Mouse (Mus musculus) cerebellum, adult (tissue): ENCODE data around the gene Ms4a4b.
"Not testable (repeated sequence)": the region's sequence is repeated elsewhere in the genome, so short reads cannot be mapped to it uniquely, and the experiment has no call there.

Experiments
- ATAC-seq: cut with Nextera tagmentation; 2 replicates; pipeline ENCODE4 v1.9.2; 2017; ENCODE audit warnings: mild to moderate bottlenecking, moderate library complexity, mixed read lengths; ENCODE audit not compliant: insufficient number of reproducible peaks, low FRiP score, low TSS enrichment

Ms4a4b gene

GRCm38 (mm10) chr19:11443338-11443737 is at the start of gene Ms4a4b:
Gene Ms4a4b, plus strand, starts transcription at chr19:11443553.
- no peak for ATAC-seq

GRCm38 (mm10) chr19:11395769-11396168 is 47.6 kb upstream of the Ms4a4b start:
- no peak for ATAC-seq

- ATAC-seq = no peak
Observed at GRCm38 (mm10) chr19:11404527-11404926, 38.8 kb upstream of the Ms4a4b start, which contains the start of gene Ms4a4c. Gene Ms4a4c, plus strand, starts transcription at chr19:11404770.

- ATAC-seq = no peak
Observed at GRCm38 (mm10) chr19:11407428-11407827, 35.9 kb upstream of the Ms4a4b start.

GRCm38 (mm10) chr19:11408591-11408990 is 34.8 kb upstream of the Ms4a4b start:
- ATAC-seq = no peak

GRCm38 (mm10) chr19:11411640-11412039 is 31.7 kb upstream of the Ms4a4b start:
- ATAC-seq = no peak

GRCm38 (mm10) chr19:11414084-11414483 is 29.3 kb upstream of the Ms4a4b start:
- no peak for ATAC-seq

- no peak for ATAC-seq
Observed at GRCm38 (mm10) chr19:11415581-11415980, 27.8 kb upstream of the Ms4a4b start.

GRCm38 (mm10) chr19:11418865-11419264 is 24.5 kb upstream of the Ms4a4b start:
- ATAC-seq = not testable (repeated sequence)

- not testable (repeated sequence) for ATAC-seq
Observed at GRCm38 (mm10) chr19:11431209-11431608, 12.1 kb upstream of the Ms4a4b start.

- no peak for ATAC-seq
Observed at GRCm38 (mm10) chr19:11435058-11435834, 8.1 kb upstream of the Ms4a4b start.

- no peak for ATAC-seq
Observed at GRCm38 (mm10) chr19:11443964-11444363, 611 bp downstream of the Ms4a4b start.

- ATAC-seq = no peak
Observed at GRCm38 (mm10) chr19:11447238-11447637, 3.9 kb downstream of the Ms4a4b start.

GRCm38 (mm10) chr19:11459041-11459440 is 15.7 kb downstream of the Ms4a4b start:
- ATAC-seq = not testable (repeated sequence)

GRCm38 (mm10) chr19:11464795-11465194 is 21.4 kb downstream of the Ms4a4b start:
- not testable (repeated sequence) for ATAC-seq

GRCm38 (mm10) chr19:11466471-11466870 is 23.1 kb downstream of the Ms4a4b start:
- ATAC-seq = no peak

- not testable (repeated sequence) for ATAC-seq
Observed at GRCm38 (mm10) chr19:11468361-11468760, 25.0 kb downstream of the Ms4a4b start.

- ATAC-seq = not testable (repeated sequence)
Observed at GRCm38 (mm10) chr19:11469215-11469614, 25.9 kb downstream of the Ms4a4b start, which contains the start of gene Ms4a6c. Gene Ms4a6c, plus strand, starts transcription at chr19:11469366.

- ATAC-seq = no peak
Observed at GRCm38 (mm10) chr19:11479714-11480113, 36.4 kb downstream of the Ms4a4b start.

- no peak for ATAC-seq
Observed at GRCm38 (mm10) chr19:11482684-11483083, 39.3 kb downstream of the Ms4a4b start.

GRCm38 (mm10) chr19:11483941-11484340 is 40.6 kb downstream of the Ms4a4b start:
- ATAC-seq = no peak

GRCm38 (mm10) chr19:11484388-11484787 is 41.0 kb downstream of the Ms4a4b start:
- ATAC-seq = no peak
